Mouse (Mus musculus) R1 (cell line): ENCODE data around the gene Alad.

Experiments used
- DNase-seq: peaks from one replicate; pipeline ENCODE4 v3.0.0-alpha.2; 2018; ENCODE audit warnings: low read depth, low spot score

Gene Alad

GRCm38 (mm10) chr4:62517538-62518415, 1.9 kb downstream of the Alad start:
- DNase-seq, result no peak

GRCm38 (mm10) chr4:62517046-62517445, 2.7 kb downstream of the Alad start:
- no peak for DNase-seq

- no peak for DNase-seq
Observed at GRCm38 (mm10) chr4:62516579-62516978, 3.1 kb downstream of the Alad start.

- DNase-seq, result no peak
Observed at GRCm38 (mm10) chr4:62516079-62516478, 3.6 kb downstream of the Alad start.

GRCm38 (mm10) chr4:62515490-62515889, 4.2 kb downstream of the Alad start:
- no peak for DNase-seq

- DNase-seq, result no peak
Observed at GRCm38 (mm10) chr4:62514995-62515394, 4.7 kb downstream of the Alad start.

GRCm38 (mm10) chr4:62513998-62514506, 5.7 kb downstream of the Alad start:
- peak; percentile 53 for DNase-seq

GRCm38 (mm10) chr4:62509946-62510345, 9.8 kb downstream of the Alad start:
- no peak for DNase-seq

GRCm38 (mm10) chr4:62508839-62509238, 10.9 kb downstream of the Alad start:
- DNase-seq, result no peak

GRCm38 (mm10) chr4:62506798-62507197, 12.9 kb downstream of the Alad start:
- DNase-seq, result no peak

GRCm38 (mm10) chr4:62505991-62506390, 13.7 kb downstream of the Alad start:
- no peak for DNase-seq

GRCm38 (mm10) chr4:62503374-62503970, 16.2 kb downstream of the Alad start, which contains the start of gene Hdhd3:
Gene Hdhd3, minus strand, starts transcription at chr4:62503467.
- no peak for DNase-seq

- DNase-seq, result no peak
Observed at GRCm38 (mm10) chr4:62502969-62503368, 16.7 kb downstream of the Alad start.

- peak; percentile 97 for DNase-seq
Observed at GRCm38 (mm10) chr4:62501964-62502732, 17.6 kb downstream of the Alad start.

- DNase-seq, result no peak
Observed at GRCm38 (mm10) chr4:62501534-62501933, 18.2 kb downstream of the Alad start.

- DNase-seq, result no peak
Observed at GRCm38 (mm10) chr4:62500799-62501198, 18.9 kb downstream of the Alad start.

- no peak for DNase-seq
Observed at GRCm38 (mm10) chr4:62496815-62497214, 22.9 kb downstream of the Alad start.

- DNase-seq, result no peak
Observed at GRCm38 (mm10) chr4:62495946-62496345, 23.8 kb downstream of the Alad start.

- no peak for DNase-seq
Observed at GRCm38 (mm10) chr4:62494230-62494629, 25.5 kb downstream of the Alad start.

- no peak for DNase-seq
Observed at GRCm38 (mm10) chr4:62492682-62493081, 27.0 kb downstream of the Alad start.

- no peak for DNase-seq
Observed at GRCm38 (mm10) chr4:62487914-62488313, 31.8 kb downstream of the Alad start.

GRCm38 (mm10) chr4:62487172-62487571, 32.5 kb downstream of the Alad start:
- DNase-seq, result no peak
